Mouse (Mus musculus) naive thymus-derived CD4-positive, alpha-beta T cell, adult 2 months (primary cell): ENCODE results near the gene Gpr34.

Experiments
- DNase-seq: peaks from one replicate; pipeline ENCODE4 v3.0.0-alpha.2; 2011; ENCODE audit warnings: low read depth

Gene Gpr34

GRCm38 (mm10) chrX:13631599-13632283 is at the start of gene Gpr34:
Gene Gpr34 (plus strand): TSS chrX:13632089.
- no peak for DNase-seq

GRCm38 (mm10) chrX:13599373-13599772 is 32.5 kb upstream of the Gpr34 start:
- DNase-seq: no peak

GRCm38 (mm10) chrX:13599966-13600365 is 31.9 kb upstream of the Gpr34 start:
- DNase-seq: no peak

- DNase-seq: no peak
Observed at GRCm38 (mm10) chrX:13606741-13607140, 25.1 kb upstream of the Gpr34 start.

GRCm38 (mm10) chrX:13607752-13608151 is 24.1 kb upstream of the Gpr34 start:
- peak; percentile 30 for DNase-seq

- no peak for DNase-seq
Observed at GRCm38 (mm10) chrX:13611114-13611513, 20.8 kb upstream of the Gpr34 start.

GRCm38 (mm10) chrX:13612115-13612514 is 19.8 kb upstream of the Gpr34 start:
- no peak for DNase-seq

- DNase-seq: no peak
Observed at GRCm38 (mm10) chrX:13616726-13617125, 15.2 kb upstream of the Gpr34 start.

GRCm38 (mm10) chrX:13617294-13617693 is 14.6 kb upstream of the Gpr34 start:
- no peak for DNase-seq

GRCm38 (mm10) chrX:13618476-13618875 is 13.4 kb upstream of the Gpr34 start:
- DNase-seq: peak; percentile 50

GRCm38 (mm10) chrX:13621473-13621872 is 10.4 kb upstream of the Gpr34 start:
- DNase-seq: no peak

GRCm38 (mm10) chrX:13622654-13623053 is 9.2 kb upstream of the Gpr34 start:
- DNase-seq: no peak

GRCm38 (mm10) chrX:13636398-13636797 is 4.5 kb downstream of the Gpr34 start:
- peak; percentile 16 for DNase-seq

GRCm38 (mm10) chrX:13638894-13639293 is 7.0 kb downstream of the Gpr34 start:
- no peak for DNase-seq

GRCm38 (mm10) chrX:13651889-13652288 is 20.0 kb downstream of the Gpr34 start:
- DNase-seq: no peak

- DNase-seq: peak; percentile 45
Observed at GRCm38 (mm10) chrX:13652291-13652690, 20.4 kb downstream of the Gpr34 start.

GRCm38 (mm10) chrX:13655005-13655421 is 23.1 kb downstream of the Gpr34 start:
- DNase-seq: peak; percentile 42

GRCm38 (mm10) chrX:13655906-13656305 is 24.0 kb downstream of the Gpr34 start:
- peak; percentile 30 for DNase-seq

- DNase-seq: peak; percentile 80
Observed at GRCm38 (mm10) chrX:13656721-13657120, 24.8 kb downstream of the Gpr34 start.

GRCm38 (mm10) chrX:13658616-13659140 is 26.8 kb downstream of the Gpr34 start:
- DNase-seq: no peak

GRCm38 (mm10) chrX:13659201-13659890 is 27.5 kb downstream of the Gpr34 start:
- no peak for DNase-seq

- DNase-seq: no peak
Observed at GRCm38 (mm10) chrX:13661063-13661462, 29.2 kb downstream of the Gpr34 start, which contains the start of gene Gpr82. Gene Gpr82 (plus strand): TSS chrX:13661363.

GRCm38 (mm10) chrX:13668867-13669266 is 37.0 kb downstream of the Gpr34 start:
- DNase-seq: no peak
